ENCODE assay signal across 8 mouse cellular contexts in genomic region chr5:92112585-92112984, GRCm38 (mm10). TPM values are rescaled to one million over a fixed set of nuclear protein-coding genes. Genes with fewer than 3 reads are reported as not detected.
DNase-seq lines count a peak whose midpoint lies in the region; ATAC-seq lines count a peak whose summit lies in the region.

No protein-coding gene starts in this region.

- no peaks in the 10 kb centered on the region for H3K9me3 ChIP-seq in kidney, embryonic 15.5 days (replicated peaks)
- no peaks in the 10 kb centered on the region for H3K9me3 ChIP-seq in embryonic facial prominence, embryonic 12.5 days
- no peaks in the 10 kb centered on the region for H3K9me3 ChIP-seq in intestine, embryonic 16.5 days (ENCODE audit: control insufficient read depth, low read length)
- H3K9me3 ChIP-seq in neural tube, embryonic 12.5 days, result no peaks in the 10 kb centered on the region

- H3K27me3 ChIP-seq in kidney, embryonic 15.5 days, result no peaks in the 10 kb centered on the region
- H3K27me3 ChIP-seq in embryonic facial prominence, embryonic 12.5 days, result no peaks in the 10 kb centered on the region
- no peaks in the 10 kb centered on the region for H3K27me3 ChIP-seq in intestine, embryonic 16.5 days (replicated peaks; ENCODE audit: control insufficient read depth, insufficient read depth, low read length)
- 0 out of 2 replicates have a peak, but pooled peaks cover 3% of the 10 kb centered on the region for H3K27me3 ChIP-seq in neural tube, embryonic 12.5 days (replicated peaks)

- 1% methylated on average over 10 of the region's 10 CpGs for WGBS in kidney, embryonic 15.5 days
- 2% methylated on average over 10 of the region's 10 CpGs for WGBS in embryonic facial prominence, embryonic 12.5 days
- 8% methylated on average over 10 of the region's 10 CpGs for WGBS in intestine, embryonic 16.5 days
- WGBS in neural tube, embryonic 12.5 days, result 2% methylated on average over 10 of the region's 10 CpGs

- DNase-seq in kidney, postnatal 14 days, result no peak
- no peak for DNase-seq in cerebellum, adult 8-10 months
- DNase-seq in right cerebral cortex, postnatal 4 days, result no peak
- no peak for DNase-seq in spleen, postnatal 14 days (ENCODE audit: low spot score in 2 of 2)

- 0 out of 2 replicates have a peak, but pooled peaks have one; percentile 12 for ATAC-seq in kidney, embryonic 15.5 days (replicated peaks; ENCODE audit: low FRiP score)
- no peak for ATAC-seq in embryonic facial prominence, embryonic 12.5 days (ENCODE audit: insufficient number of reproducible peaks, insufficient read depth, low FRiP score, low TSS enrichment)
- no peak for ATAC-seq in intestine, embryonic 16.5 days
- no peak for ATAC-seq in neural tube, embryonic 12.5 days (ENCODE audit: low FRiP score, low read depth)

- H3K27ac ChIP-seq in kidney, embryonic 15.5 days, result 0 out of 2 replicates have a peak overlapping the region, but pooled peaks have one; percentile 45
- H3K27ac ChIP-seq in embryonic facial prominence, embryonic 12.5 days, result no peak overlapping the region
- H3K27ac ChIP-seq in intestine, embryonic 16.5 days (ENCODE audit: low read length), result no peak overlapping the region
- no peak overlapping the region for H3K27ac ChIP-seq in neural tube, embryonic 12.5 days

- H3K36me3 ChIP-seq in kidney, embryonic 15.5 days, result no peaks in the 10 kb centered on the region
- no peaks in the 10 kb centered on the region for H3K36me3 ChIP-seq in embryonic facial prominence, embryonic 12.5 days
- H3K36me3 ChIP-seq in intestine, embryonic 16.5 days (ENCODE audit: control insufficient read depth, insufficient read depth, low read length), result no peaks in the 10 kb centered on the region
- no peaks in the 10 kb centered on the region for H3K36me3 ChIP-seq in neural tube, embryonic 12.5 days

- H3K4me2 ChIP-seq in kidney, embryonic 15.5 days, result peak overlapping the region; percentile 57
- H3K4me2 ChIP-seq in embryonic facial prominence, embryonic 12.5 days (replicated peaks), result peak overlapping the region; percentile 32
- peak overlapping the region; percentile 51 for H3K4me2 ChIP-seq in intestine, embryonic 16.5 days (ENCODE audit: low read depth, low read length)
- H3K4me2 ChIP-seq in neural tube, embryonic 12.5 days (replicated peaks), result peak overlapping the region; percentile 45

- H3K9ac ChIP-seq in kidney, embryonic 15.5 days, result peak overlapping the region; percentile 27; the same call in 1 of the 2 replicates
- H3K9ac ChIP-seq in embryonic facial prominence, embryonic 12.5 days, result no peak overlapping the region
- H3K9ac ChIP-seq in intestine, embryonic 16.5 days (ENCODE audit: low read depth, low read length), result peak overlapping the region; percentile 37; the same call in 1 of the 2 replicates
- H3K9ac ChIP-seq in neural tube, embryonic 12.5 days, result no peak overlapping the region

- H3K4me3 ChIP-seq in kidney, embryonic 15.5 days (replicated peaks), result peak overlapping the region; percentile 30
- 0 out of 2 replicates have a peak overlapping the region, but pooled peaks have one; percentile 2 for H3K4me3 ChIP-seq in embryonic facial prominence, embryonic 12.5 days
- H3K4me3 ChIP-seq in intestine, embryonic 16.5 days (ENCODE audit: low read length), result peak overlapping the region; percentile 31; the same call in 1 of the 2 replicates
- H3K4me3 ChIP-seq in neural tube, embryonic 12.5 days, result peak overlapping the region; percentile 11

- H3K4me1 ChIP-seq in kidney, embryonic 15.5 days, result peaks cover 10% of the 10 kb centered on the region
- H3K4me1 ChIP-seq in embryonic facial prominence, embryonic 12.5 days, result 0 out of 2 replicates have a peak, but pooled peaks cover 9% of the 10 kb centered on the region
- H3K4me1 ChIP-seq in intestine, embryonic 16.5 days (ENCODE audit: control insufficient read depth, insufficient read depth, low read length), result 0 out of 2 replicates have a peak, but pooled peaks cover 5% of the 10 kb centered on the region
- peaks cover 9% of the 10 kb centered on the region for H3K4me1 ChIP-seq in neural tube, embryonic 12.5 days

RNA-seq across cellular contexts. Expression of gene Uso1, which starts 25.2 kb away (rescaled TPM):
- polyA plus RNA-seq in kidney, embryonic 15.5 days (2015; fragmentation: Nextera tagmentation; extraction: Ambion mirVana), result 42.9 and 46.5 TPM in 2 replicates
- polyA plus RNA-seq in embryonic facial prominence, embryonic 12.5 days (2016; fragmentation: Nextera tagmentation; extraction: Ambion mirVana), result 45.7 and 49.3 TPM in 2 replicates
- 43.5 and 46.7 TPM in 2 replicates for polyA plus RNA-seq in intestine, embryonic 16.5 days (2015; fragmentation: Nextera tagmentation; extraction: Ambion mirVana)
- polyA plus RNA-seq in neural tube, embryonic 12.5 days (2016; fragmentation: Nextera tagmentation; extraction: Ambion mirVana), result 52.3 and 53.1 TPM in 2 replicates

RNA-seq across cellular contexts. Expression of gene G3bp2, which starts 29.1 kb away (rescaled TPM):
- 174 and 191 TPM in 2 replicates for polyA plus RNA-seq in kidney, embryonic 15.5 days (2015; fragmentation: Nextera tagmentation; extraction: Ambion mirVana)
- polyA plus RNA-seq in embryonic facial prominence, embryonic 12.5 days (2016; fragmentation: Nextera tagmentation; extraction: Ambion mirVana), result 218 and 225 TPM in 2 replicates
- polyA plus RNA-seq in intestine, embryonic 16.5 days (2015; fragmentation: Nextera tagmentation; extraction: Ambion mirVana), result 147 and 167 TPM in 2 replicates
- polyA plus RNA-seq in neural tube, embryonic 12.5 days (2016; fragmentation: Nextera tagmentation; extraction: Ambion mirVana), result 327 and 357 TPM in 2 replicates

Comparison
In these comparisons a context has a peak if more than half of its experiments do, and no peak if none do; other contexts are left out.
1. H3K9ac ChIP-seq: peak in kidney, embryonic 15.5 days (single experiment) and intestine, embryonic 16.5 days (single experiment); none in embryonic facial prominence, embryonic 12.5 days (single experiment) and neural tube, embryonic 12.5 days (single experiment).
2. Peak in every context shown above with its lines, with median percentiles within 50 percentile points of each other: H3K4me2 ChIP-seq and H3K4me3 ChIP-seq.